Mouse (Mus musculus) heart, postnatal 0 days (tissue): ENCODE measurements at regions not wholly inside any gene's neighbourhood (a gene's known extent, or its start where the extent isn't known, plus 50 kb on each side); places are given as distances from the start of the nearest gene placed in this dataset.

Experiments
- CTCF ChIP-seq: IDR thresholded peaks from 2 replicates; pipeline ENCODE4 v1.5.1; 2016; ENCODE audit warnings: antibody characterized with exemption, control low read depth, low read depth
- EP300 ChIP-seq: IDR thresholded peaks from 2 replicates; pipeline ENCODE4 v1.6.1; 2016; ENCODE audit warnings: antibody characterized with exemption, low read depth

DNA sequence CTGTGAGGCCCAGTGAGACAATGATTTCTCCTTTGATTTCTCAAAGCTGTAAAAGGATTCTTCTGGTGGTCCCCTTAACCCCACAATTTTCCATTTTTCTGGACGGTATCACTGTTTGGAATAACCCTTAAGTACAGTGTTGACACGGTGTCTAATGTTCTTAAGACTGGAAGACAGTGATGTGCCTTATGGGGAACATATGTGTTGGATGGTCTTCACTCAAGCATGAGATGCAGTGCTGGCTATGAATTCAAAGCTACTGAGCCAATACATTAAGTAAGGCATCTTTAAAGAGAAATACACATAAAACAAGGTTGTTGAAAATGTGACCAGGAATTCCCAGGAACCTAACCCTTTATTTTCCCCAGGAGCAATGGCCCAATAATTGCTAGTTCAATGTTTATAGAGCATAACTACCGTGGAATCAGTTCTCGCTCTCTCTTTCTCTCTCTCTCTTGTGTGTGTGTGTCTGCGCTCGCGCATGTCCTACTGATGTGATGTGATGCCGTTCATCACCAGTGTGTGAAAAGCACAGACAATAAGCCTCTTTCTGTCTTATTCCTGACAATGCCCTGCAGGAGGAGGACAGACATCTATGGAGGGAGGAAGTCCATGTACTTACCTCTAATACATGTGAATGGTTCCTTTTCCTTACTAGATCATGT is 125.4 kb upstream of the Peli1 start:
- TF ChIP-seq EP300 (no peak), CTCF (no peak)
